Mouse (Mus musculus) lung, embryonic 14.5 days (tissue): Measurements from ENCODE around the gene Bicc1. TPM values are rescaled to one million over a fixed set of nuclear protein-coding genes. Genes with fewer than 3 reads are reported as not detected.

ENCODE experiments used
- ATAC-seq: fragments of 200-750 bp; cut with Nextera tagmentation; 2 replicates; pipeline ENCODE4 v1.8.0; 2017; ENCODE audit warnings: mild to moderate bottlenecking, moderate TSS enrichment, moderate library complexity; ENCODE audit not compliant: insufficient read depth
- DNase-seq: peaks from one replicate; pipeline ENCODE4 v3.0.0-alpha.2; 2015
- H3K27ac ChIP-seq: fragments of 300-500 bp; sonication (generic); 2 replicates; pipeline ENCODE4 v1.5.1; 2014; ENCODE audit warnings: low read depth, mild to moderate bottlenecking, moderate library complexity
- H3K27me3 ChIP-seq: fragments of 300-500 bp; sonication (generic); 2 replicates; pipeline ENCODE4 v1.6.1; 2014; ENCODE audit warnings: low read length, control low read depth; ENCODE audit not compliant: insufficient read depth
- H3K36me3 ChIP-seq: fragments of 300-500 bp; sonication (generic); 2 replicates; pipeline ENCODE4 v1.6.1; 2014; ENCODE audit warnings: control low read depth; ENCODE audit not compliant: insufficient read depth
- H3K4me1 ChIP-seq: fragments of 300-500 bp; sonication (generic); 2 replicates; pipeline ENCODE4 v1.6.1; 2014; ENCODE audit warnings: antibody characterized with exemption, control low read depth; ENCODE audit not compliant: insufficient read depth
- H3K4me2 ChIP-seq: fragments of 300-500 bp; sonication (generic); 2 replicates; pipeline ENCODE4 v1.6.1; 2014; ENCODE audit warnings: mild to moderate bottlenecking
- H3K4me3 ChIP-seq: fragments of 300-500 bp; sonication (generic); 2 replicates; pipeline ENCODE4 v1.5.1; 2014; ENCODE audit warnings: low read depth, low read length
- H3K9ac ChIP-seq: fragments of 300-500 bp; sonication (generic); 2 replicates; pipeline ENCODE4 v1.6.1; 2014
- H3K9me3 ChIP-seq: fragments of 300-500 bp; sonication (generic); 2 replicates; pipeline ENCODE4 v1.6.1; 2016; ENCODE audit warnings: low read depth, low read length, control low read depth
- CTCF ChIP-seq: IDR thresholded peaks from 2 replicates; pipeline ENCODE4 v1.5.1; 2016; ENCODE audit warnings: antibody characterized with exemption, low read depth
- WGBS: fragments of 180-500 bp; shearing (Covaris S2); extraction: QIAGEN DNeasy Blood & Tissue Kit; methylation state at CpG from one replicate; pipeline ENCODE4 v1.1.7; 2014; 5-methylcytosine and 5-hydroxymethylcytosine counted together
- polyA plus RNA-seq: library from polyadenylated mRNA; unstranded; fragments of >200 nt; fragmentation: Nextera tagmentation; extraction: Ambion mirVana; gene quantifications from 2 replicates; pipeline ENCODE4 v1.2.1, GENCODE M21; 2014

Bicc1 gene
- polyA plus RNA-seq, 1 experiment from 2014 or later = 26.4 TPM

- Histone ChIP-seq H3K4me3 (no peak overlapping the region), H3K9me3 (no peaks in the 10 kb centered on the region), H3K36me3 (no peaks in the 10 kb centered on the region), H3K27me3 (no peaks in the 10 kb centered on the region), H3K9ac (no peak overlapping the region), H3K4me2 (no peak overlapping the region), H3K4me1 (peaks cover 4% of the 10 kb centered on the region; the same call in 1 of the 2 replicates), H3K27ac (no peak overlapping the region)
- peak; percentile 34; the same call in 1 of the 2 replicates for TF ChIP-seq CTCF
- 82% methylated on average over 2 of the region's 2 CpGs for WGBS
- DNase-seq = no peak
- ATAC-seq = no peak
Measured at GRCm38 (mm10) chr10:71180057-71180456, 20.6 kb upstream of the Bicc1 start.

DNA sequence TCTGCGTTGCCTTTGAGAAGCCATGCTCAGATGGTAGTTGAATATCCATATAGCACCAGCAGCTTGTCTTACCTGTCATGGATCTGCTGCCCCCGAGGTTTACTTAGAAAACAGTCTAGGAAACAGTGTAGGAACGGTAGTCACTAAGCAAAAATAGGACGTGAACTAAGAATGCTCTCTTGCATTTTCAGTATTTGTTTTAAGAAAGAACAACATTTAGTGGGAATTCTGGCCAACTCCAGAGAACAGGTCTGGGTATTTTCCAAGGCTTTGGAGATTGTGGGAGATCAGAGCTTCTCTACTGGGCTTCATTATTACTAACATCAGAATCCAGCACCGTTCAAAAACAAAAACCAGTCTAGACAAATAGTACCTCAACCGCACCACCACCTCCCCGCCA is 17.7 kb upstream of the Bicc1 start:
- no peak for TF ChIP-seq CTCF
- Histone ChIP-seq H3K4me1 (no peaks in the 10 kb centered on the region), H3K27ac (no peak overlapping the region), H3K9ac (no peak overlapping the region), H3K4me2 (no peak overlapping the region), H3K4me3 (no peak overlapping the region), H3K9me3 (no peaks in the 10 kb centered on the region), H3K36me3 (no peaks in the 10 kb centered on the region), H3K27me3 (no peaks in the 10 kb centered on the region)
- DNase-seq = no peak
- 77% methylated on average over 7 of the region's 7 CpGs for WGBS
- no peak for ATAC-seq

DNA sequence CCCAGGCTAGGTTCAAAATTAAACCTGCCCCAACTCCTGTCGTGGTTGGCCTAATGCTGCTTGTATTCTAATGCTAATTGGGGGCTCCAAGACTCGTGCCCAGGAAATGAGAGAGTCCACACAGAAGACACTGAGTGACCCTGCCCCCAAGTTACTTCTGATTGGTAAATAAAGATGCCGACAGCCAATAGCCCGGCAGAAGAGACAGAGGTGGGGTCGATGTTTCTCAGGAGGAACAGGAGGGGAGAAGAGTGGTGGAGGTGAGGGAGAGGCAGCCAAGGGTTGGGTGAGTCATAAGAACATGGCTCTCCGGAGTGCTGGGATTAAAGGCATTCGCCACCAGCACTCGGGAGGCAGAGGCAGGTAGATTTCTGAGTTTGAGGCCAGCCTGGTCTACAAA is 16.8 kb upstream of the Bicc1 start:
- DNase-seq = no peak
- ATAC-seq = no peak
- Histone ChIP-seq H3K9ac (no peak overlapping the region), H3K36me3 (no peaks in the 10 kb centered on the region), H3K4me1 (no peaks in the 10 kb centered on the region), H3K27ac (no peak overlapping the region), H3K4me2 (no peak overlapping the region), H3K27me3 (no peaks in the 10 kb centered on the region), H3K4me3 (no peak overlapping the region), H3K9me3 (no peaks in the 10 kb centered on the region)
- 81% methylated on average over 8 of the region's 8 CpGs for WGBS
- no peak for TF ChIP-seq CTCF

- no peak overlapping the region for H3K4me2 ChIP-seq
- DNase-seq (no peak), ATAC-seq (no peak)
- no peaks in the 10 kb centered on the region for H3K4me1 ChIP-seq
- no peaks in the 10 kb centered on the region for H3K9me3 ChIP-seq
- H3K27ac ChIP-seq = no peak overlapping the region
- no peaks in the 10 kb centered on the region for H3K36me3 ChIP-seq
- 94% methylated on average over 15 of the region's 15 CpGs for whole genome bisulfite sequencing
- H3K4me3 ChIP-seq = no peak overlapping the region
- no peak overlapping the region for H3K9ac ChIP-seq
- no peak for TF ChIP-seq CTCF
- H3K27me3 ChIP-seq = no peaks in the 10 kb centered on the region
Measured at GRCm38 (mm10) chr10:71175280-71175679, 15.8 kb upstream of the Bicc1 start.

- H3K27me3 ChIP-seq = no peaks in the 10 kb centered on the region
- no peak overlapping the region for H3K27ac ChIP-seq
- 94% methylated on average over 1 of the region's 1 CpGs for WGBS
- TF ChIP-seq CTCF = peak; percentile 27; the same call in 1 of the 2 replicates
- H3K4me3 ChIP-seq = no peak overlapping the region
- H3K4me2 ChIP-seq = no peak overlapping the region
- no peak overlapping the region for H3K9ac ChIP-seq
- DNase-seq = no peak
- no peaks in the 10 kb centered on the region for H3K9me3 ChIP-seq
- no peaks in the 10 kb centered on the region for H3K36me3 ChIP-seq
- ATAC-seq = no peak
- H3K4me1 ChIP-seq = no peaks in the 10 kb centered on the region
Measured at GRCm38 (mm10) chr10:71171414-71171813, 11.9 kb upstream of the Bicc1 start.

DNA sequence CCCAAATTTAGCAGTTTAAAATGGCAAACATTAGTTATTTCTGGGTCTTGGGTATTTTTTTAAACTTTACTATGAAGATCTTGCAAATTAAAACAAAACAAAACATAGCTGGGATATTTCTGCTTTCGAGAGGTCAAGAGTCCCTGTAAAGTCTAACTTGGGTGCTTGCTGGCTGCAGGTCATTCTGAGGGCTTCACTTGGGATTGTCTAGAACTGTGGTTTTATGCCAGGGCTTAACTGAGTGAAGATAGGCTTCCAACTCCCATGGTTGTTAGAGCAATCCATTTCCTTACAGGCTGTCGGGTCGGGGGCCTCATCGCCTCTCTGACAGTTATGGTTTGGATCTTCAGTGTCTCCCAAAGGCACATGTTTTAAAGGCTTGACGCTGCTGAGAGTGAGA is 11.3 kb upstream of the Bicc1 start:
- ATAC-seq (no peak), DNase-seq (no peak)
- H3K4me1 ChIP-seq = no peaks in the 10 kb centered on the region
- no peaks in the 10 kb centered on the region for H3K27me3 ChIP-seq
- 69% methylated on average over 5 of the region's 5 CpGs for WGBS
- no peak overlapping the region for H3K9ac ChIP-seq
- no peak overlapping the region for H3K4me3 ChIP-seq
- H3K36me3 ChIP-seq = no peaks in the 10 kb centered on the region
- H3K9me3 ChIP-seq = no peaks in the 10 kb centered on the region
- H3K27ac ChIP-seq = no peak overlapping the region
- TF ChIP-seq CTCF = no peak
- no peak overlapping the region for H3K4me2 ChIP-seq

- Histone ChIP-seq H3K4me2 (no peak overlapping the region), H3K4me3 (no peak overlapping the region), H3K27ac (no peak overlapping the region), H3K27me3 (no peaks in the 10 kb centered on the region), H3K36me3 (no peaks in the 10 kb centered on the region), H3K9ac (no peak overlapping the region), H3K4me1 (no peaks in the 10 kb centered on the region), H3K9me3 (no peaks in the 10 kb centered on the region)
- DNase-seq (no peak), ATAC-seq (no peak)
- 67% methylated on average over 10 of the region's 10 CpGs for WGBS
- no peak for TF ChIP-seq CTCF
Measured at GRCm38 (mm10) chr10:71169811-71170210, 10.3 kb upstream of the Bicc1 start.

DNA sequence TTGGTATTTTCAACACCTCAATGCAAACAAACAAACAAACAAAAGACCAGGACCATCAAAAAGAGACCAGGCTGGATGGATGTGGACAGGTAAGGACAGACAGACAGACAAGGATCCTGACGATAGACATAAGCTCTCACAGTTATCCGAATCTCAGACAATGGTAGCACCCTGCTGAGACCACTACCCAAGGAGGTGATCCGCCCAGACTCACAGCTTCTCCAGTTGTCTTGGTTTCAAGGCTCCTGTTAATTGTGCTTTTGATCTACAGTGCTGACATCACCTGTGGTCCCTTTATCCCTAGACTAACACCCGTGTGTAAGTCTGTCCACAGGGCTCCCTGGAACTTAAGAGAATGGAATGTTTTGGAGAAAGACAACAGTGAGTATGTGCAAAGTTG is 9.7 kb upstream of the Bicc1 start:
- no peak overlapping the region for H3K4me2 ChIP-seq
- DNase-seq (no peak), ATAC-seq (no peak)
- H3K36me3 ChIP-seq = no peaks in the 10 kb centered on the region
- H3K9ac ChIP-seq = no peak overlapping the region
- no peak overlapping the region for H3K4me3 ChIP-seq
- no peak for TF ChIP-seq CTCF
- no peak overlapping the region for H3K27ac ChIP-seq
- H3K27me3 ChIP-seq = no peaks in the 10 kb centered on the region
- no peaks in the 10 kb centered on the region for H3K4me1 ChIP-seq
- H3K9me3 ChIP-seq = no peaks in the 10 kb centered on the region
- 50% methylated on average over 4 of the region's 4 CpGs for WGBS
